Mouse (Mus musculus) liver, adult (tissue): ENCODE measurements around the gene Sycp1.

Experiments used
- GATA4 ChIP-seq: IDR thresholded peaks from 2 replicates; pipeline ENCODE4 v1.6.1; 2014; ENCODE audit warnings: mild to moderate bottlenecking, low read length; ENCODE audit not compliant: insufficient replicate concordance

Sycp1 gene

GRCm38 (mm10) chr3:102935451-102936354 lies at the start of gene Sycp1:
Gene Sycp1 (minus strand): TSS chr3:102936100.
- TF ChIP-seq GATA4 = no peak

- no peak for TF ChIP-seq GATA4
Measured at GRCm38 (mm10) chr3:102980349-102980736, 44.4 kb upstream of the Sycp1 start.

- TF ChIP-seq GATA4 = no peak
Measured at GRCm38 (mm10) chr3:102979550-102980348, 43.8 kb upstream of the Sycp1 start.

GRCm38 (mm10) chr3:102976906-102977305 lies 41.0 kb upstream of the Sycp1 start:
- no peak for TF ChIP-seq GATA4

- TF ChIP-seq GATA4 = no peak
Measured at GRCm38 (mm10) chr3:102970508-102970907, 34.6 kb upstream of the Sycp1 start.

GRCm38 (mm10) chr3:102970067-102970466 lies 34.2 kb upstream of the Sycp1 start:
- TF ChIP-seq GATA4 = no peak

- no peak for TF ChIP-seq GATA4
Measured at GRCm38 (mm10) chr3:102964033-102964432, 28.1 kb upstream of the Sycp1 start, which contains the start of gene Nr1h5. Gene Nr1h5 (minus strand): TSS chr3:102964133.

- no peak for TF ChIP-seq GATA4
Measured at GRCm38 (mm10) chr3:102955596-102955995, 19.7 kb upstream of the Sycp1 start.

- no peak for TF ChIP-seq GATA4
Measured at GRCm38 (mm10) chr3:102955143-102955542, 19.2 kb upstream of the Sycp1 start.

- TF ChIP-seq GATA4 = no peak
Measured at GRCm38 (mm10) chr3:102954476-102954875, 18.6 kb upstream of the Sycp1 start.

GRCm38 (mm10) chr3:102946861-102947260 lies 11.0 kb upstream of the Sycp1 start:
- no peak for TF ChIP-seq GATA4

- TF ChIP-seq GATA4 = no peak
Measured at GRCm38 (mm10) chr3:102946312-102946711, 10.4 kb upstream of the Sycp1 start.

- TF ChIP-seq GATA4 = no peak
Measured at GRCm38 (mm10) chr3:102938100-102938499, 2.2 kb upstream of the Sycp1 start.

- no peak for TF ChIP-seq GATA4
Measured at GRCm38 (mm10) chr3:102899136-102899535, 36.8 kb downstream of the Sycp1 start.

- no peak for TF ChIP-seq GATA4
Measured at GRCm38 (mm10) chr3:102880529-102880928, 55.4 kb downstream of the Sycp1 start.

- no peak for TF ChIP-seq GATA4
Measured at GRCm38 (mm10) chr3:102848661-102849060, 87.2 kb downstream of the Sycp1 start.

- TF ChIP-seq GATA4 = no peak
Measured at GRCm38 (mm10) chr3:102842386-102842785, 93.5 kb downstream of the Sycp1 start.

GRCm38 (mm10) chr3:102803937-102804336 lies 132.0 kb downstream of the Sycp1 start:
- TF ChIP-seq GATA4 = no peak
